Mouse (Mus musculus) heart, embryonic 14.5 days (tissue): ENCODE data around the gene 2210017I01Rik. TPM values are rescaled to one million over a fixed set of nuclear protein-coding genes. Genes with fewer than 3 reads are reported as not detected.

Source experiments
- ATAC-seq: fragments of 200-750 bp; cut with Nextera tagmentation; 2 replicates; pipeline ENCODE4 v1.8.0; 2017; ENCODE audit warnings: low read depth, moderate TSS enrichment; ENCODE audit not compliant: insufficient number of reproducible peaks, insufficient read depth, low FRiP score
- H3K27ac ChIP-seq, 2 experiments: fragments of 200-500 bp in 1 of 2; fragments of 300-500 bp in 1 of 2; sonication (generic) in 1 of 2; replicated peaks in 1 of 2; 2 replicates each; pipeline ENCODE4 v1.5.1; 2012 to 2014; ENCODE audit warnings: low read depth in 2 of 2, low read length in 2 of 2, control low read depth in 1 of 2, mild to moderate bottlenecking in 1 of 2, mixed read lengths in 1 of 2; ENCODE audit not compliant: control insufficient read depth in 1 of 2, insufficient read depth in 1 of 2
- H3K27me3 ChIP-seq: fragments of 300-500 bp; sonication (generic); 2 replicates; pipeline ENCODE4 v1.6.1; 2014; ENCODE audit warnings: mild to moderate bottlenecking, low read length, control low read depth; ENCODE audit not compliant: control insufficient read depth, insufficient read depth
- H3K36me3 ChIP-seq: fragments of 300-500 bp; sonication (generic); 2 replicates; pipeline ENCODE4 v1.6.1; 2014; ENCODE audit warnings: mild to moderate bottlenecking, control low read depth, low read length, mixed read lengths; ENCODE audit not compliant: control insufficient read depth, insufficient read depth
- H3K4me1 ChIP-seq, 2 experiments: fragments of 200-500 bp in 1 of 2; fragments of 300-500 bp in 1 of 2; sonication (generic) in 1 of 2; 2 replicates each; pipeline ENCODE4 v1.6.1; 2012 to 2014; ENCODE audit warnings: low read length in 2 of 2, control low read depth in 1 of 2, mixed read lengths in 1 of 2; ENCODE audit not compliant: control insufficient read depth in 2 of 2, insufficient read depth in 2 of 2
- H3K4me2 ChIP-seq: fragments of 300-500 bp; sonication (generic); 2 replicates; pipeline ENCODE4 v1.6.1; 2014; ENCODE audit warnings: mild to moderate bottlenecking, low read length
- H3K4me3 ChIP-seq, 2 experiments: fragments of 200-500 bp in 1 of 2; fragments of 300-500 bp in 1 of 2; sonication (generic) in 1 of 2; 2 replicates each; pipeline ENCODE4 v1.5.1; 2012 to 2014; ENCODE audit warnings: low read length in 2 of 2, mild to moderate bottlenecking in 2 of 2, control low read depth in 1 of 2, low read depth in 1 of 2, moderate library complexity in 1 of 2; ENCODE audit not compliant: control insufficient read depth in 1 of 2, insufficient read depth in 1 of 2
- H3K9ac ChIP-seq: fragments of 300-500 bp; sonication (generic); 2 replicates; pipeline ENCODE4 v1.6.1; 2014; ENCODE audit warnings: mild to moderate bottlenecking, low read length
- H3K9me3 ChIP-seq: fragments of 300-500 bp; sonication (generic); 2 replicates; pipeline ENCODE4 v1.6.1; 2016; ENCODE audit warnings: low read length, control low read depth; ENCODE audit not compliant: control insufficient read depth
- WGBS: fragments of 180-500 bp; shearing (Covaris S2); extraction: QIAGEN DNeasy Blood & Tissue Kit; methylation state at CpG from one replicate; pipeline ENCODE4 v1.1.7; 2014; 5-methylcytosine and 5-hydroxymethylcytosine counted together
- polyA plus RNA-seq: library from polyadenylated mRNA; unstranded; fragments of >200 nt; fragmentation: Nextera tagmentation; extraction: Ambion mirVana; gene quantifications from 2 replicates; pipeline ENCODE4 v1.2.1, GENCODE M21; 2014

Gene 2210017I01Rik
- not detected in 2 replicates for polyA plus RNA-seq

DNA sequence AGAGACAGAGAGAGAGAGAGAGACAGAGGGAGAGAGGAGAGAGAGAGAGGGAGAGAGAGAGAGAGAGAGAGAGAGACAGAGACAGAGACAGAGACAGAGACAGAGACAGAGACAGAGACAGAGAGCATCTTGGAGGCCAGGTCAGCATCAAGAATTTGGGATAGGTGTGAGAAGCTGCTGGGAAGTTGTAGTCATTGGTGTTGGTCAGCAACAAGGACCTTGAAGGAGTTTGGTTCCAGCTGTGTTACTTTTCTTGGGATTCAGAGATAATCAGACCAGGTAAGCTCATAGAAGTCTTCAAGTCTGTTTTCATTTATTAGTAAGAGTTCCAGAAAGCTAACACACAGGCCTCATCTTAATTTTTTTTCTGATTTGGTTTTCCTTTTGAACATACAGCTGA is at the start of gene 2210017I01Rik:
Gene 2210017I01Rik, minus strand, starts transcription at position 101 of the 400 bp plus-strand sequence.
- Histone ChIP-seq H3K36me3 (no peaks in the 10 kb centered on the region), H3K4me3 (no peak within 1 kb of the TSS), H3K27me3 (no peaks in the 10 kb centered on the region), H3K4me2 (no peak within 1 kb of the TSS), H3K9ac (no peak within 1 kb of the TSS), H3K27ac (no peak within 1 kb of the TSS), H3K4me1 (no peaks in the 10 kb centered on the region), H3K9me3 (no peaks in the 10 kb centered on the region)
- ATAC-seq = no peak

DNA sequence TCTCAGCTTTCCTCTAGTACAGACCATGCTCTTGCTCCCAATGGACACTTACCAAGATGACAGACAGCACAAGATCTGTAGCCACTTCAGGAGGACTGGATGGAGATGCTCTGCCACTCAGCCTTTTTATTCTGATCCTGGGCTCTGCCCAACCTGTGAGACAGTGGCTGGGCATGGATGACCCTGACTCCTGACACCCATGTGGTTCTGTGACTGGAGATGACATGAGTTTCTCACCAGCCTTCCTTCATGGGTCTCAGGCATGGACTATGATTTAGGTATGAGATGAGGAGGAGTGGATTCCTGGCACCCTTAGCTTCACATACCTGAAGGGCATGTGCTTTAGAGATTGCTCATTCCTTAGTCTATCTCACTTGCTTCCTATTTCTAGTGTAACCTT is 49.5 kb upstream of the 2210017I01Rik start, which contains the start of gene Lce1b:
Gene Lce1b, minus strand, starts transcription at position 101 of the 400 bp plus-strand sequence.
- no peak for ATAC-seq
- H3K9me3 ChIP-seq = no peaks in the 10 kb centered on the region
- H3K27ac ChIP-seq = no peak within 1 kb of the TSS
- no peak within 1 kb of the TSS for H3K9ac ChIP-seq
- H3K36me3 ChIP-seq = no peaks in the 10 kb centered on the region
- no peak within 1 kb of the TSS for H3K4me3 ChIP-seq
- H3K4me1 ChIP-seq = no peaks in the 10 kb centered on the region
- no peak within 1 kb of the TSS for H3K4me2 ChIP-seq
- no peaks in the 10 kb centered on the region for H3K27me3 ChIP-seq

DNA sequence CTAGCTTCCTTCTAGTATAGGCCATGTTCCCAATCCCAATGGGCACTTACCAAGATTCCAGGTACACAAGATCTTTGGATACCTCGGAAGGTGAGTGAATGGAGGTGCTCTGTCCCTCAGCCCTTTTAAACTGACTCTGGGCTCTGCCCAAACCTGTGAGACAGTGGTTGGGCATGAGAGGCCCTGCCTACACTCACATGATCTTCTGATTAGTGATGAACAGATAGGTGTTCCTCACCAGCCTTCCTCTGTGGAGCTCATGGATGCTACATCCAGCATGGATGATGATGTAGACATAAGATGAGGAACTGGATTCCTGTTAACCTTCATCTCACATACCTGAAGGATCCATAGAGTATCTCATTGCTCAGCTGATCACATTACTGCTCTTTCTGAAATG is 40.9 kb upstream of the 2210017I01Rik start, which contains the start of gene Lce1a1:
Gene Lce1a1, minus strand, starts transcription at position 101 of the 400 bp plus-strand sequence.
- Histone ChIP-seq H3K27me3 (no peaks in the 10 kb centered on the region), H3K36me3 (no peaks in the 10 kb centered on the region), H3K4me3 (no peak within 1 kb of the TSS), H3K27ac (no peak within 1 kb of the TSS), H3K4me2 (no peak within 1 kb of the TSS), H3K9me3 (no peaks in the 10 kb centered on the region), H3K4me1 (no peaks in the 10 kb centered on the region), H3K9ac (no peak within 1 kb of the TSS)
- WGBS = 62% methylated on average over 1 of the region's 1 CpGs
- ATAC-seq = no peak

DNA sequence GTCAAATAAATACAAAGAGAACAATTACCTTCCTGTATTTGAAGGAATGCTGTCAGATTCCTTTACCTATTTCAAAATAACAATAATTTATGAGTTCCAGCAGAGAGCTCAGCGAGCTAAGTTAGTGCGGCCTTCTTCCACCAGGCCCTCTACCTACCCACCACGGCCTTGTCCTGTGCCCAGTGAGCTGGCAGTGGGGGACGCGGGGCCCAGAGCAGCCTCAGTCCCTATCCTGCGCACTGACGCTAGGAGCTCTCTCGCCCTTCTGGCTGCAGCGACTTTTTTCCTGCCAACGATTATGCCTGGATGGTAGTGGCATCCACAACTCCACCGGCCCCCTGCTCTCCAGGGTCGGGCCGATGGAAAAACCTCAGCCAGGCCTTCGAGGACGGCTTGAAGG is 32.6 kb upstream of the 2210017I01Rik start:
- Histone ChIP-seq H3K36me3 (no peaks in the 10 kb centered on the region), H3K4me1 (no peaks in the 10 kb centered on the region), H3K9me3 (no peaks in the 10 kb centered on the region), H3K27me3 (no peaks in the 10 kb centered on the region), H3K27ac (no peak overlapping the region), H3K4me3 (no peak overlapping the region), H3K9ac (no peak overlapping the region), H3K4me2 (no peak overlapping the region)
- no peak for ATAC-seq
- WGBS = 89% methylated on average over 15 of the region's 15 CpGs

DNA sequence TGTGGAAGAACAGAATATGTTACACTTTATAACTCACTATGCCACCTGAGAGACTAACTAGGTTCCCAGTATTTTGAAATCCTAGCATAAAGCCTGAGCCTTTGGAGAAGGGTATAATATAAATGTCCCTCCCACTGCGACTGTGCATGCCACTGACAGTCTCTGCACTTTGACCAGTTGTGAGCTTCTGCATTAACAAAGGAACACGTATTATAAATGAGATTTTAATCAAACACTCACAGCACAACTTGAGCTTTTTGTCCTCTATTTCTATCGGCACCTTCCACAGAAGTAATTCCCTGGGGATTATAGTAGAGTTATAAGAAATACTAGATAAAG is 31.3 kb upstream of the 2210017I01Rik start:
- H3K27ac ChIP-seq = no peak overlapping the region
- no peaks in the 10 kb centered on the region for H3K9me3 ChIP-seq
- H3K4me3 ChIP-seq = no peak overlapping the region
- no peak for ATAC-seq
- no peaks in the 10 kb centered on the region for H3K36me3 ChIP-seq
- no peak overlapping the region for H3K4me2 ChIP-seq
- no peaks in the 10 kb centered on the region for H3K27me3 ChIP-seq
- no peaks in the 10 kb centered on the region for H3K4me1 ChIP-seq
- no peak overlapping the region for H3K9ac ChIP-seq
- WGBS = 69% methylated on average over 3 of the region's 3 CpGs

DNA sequence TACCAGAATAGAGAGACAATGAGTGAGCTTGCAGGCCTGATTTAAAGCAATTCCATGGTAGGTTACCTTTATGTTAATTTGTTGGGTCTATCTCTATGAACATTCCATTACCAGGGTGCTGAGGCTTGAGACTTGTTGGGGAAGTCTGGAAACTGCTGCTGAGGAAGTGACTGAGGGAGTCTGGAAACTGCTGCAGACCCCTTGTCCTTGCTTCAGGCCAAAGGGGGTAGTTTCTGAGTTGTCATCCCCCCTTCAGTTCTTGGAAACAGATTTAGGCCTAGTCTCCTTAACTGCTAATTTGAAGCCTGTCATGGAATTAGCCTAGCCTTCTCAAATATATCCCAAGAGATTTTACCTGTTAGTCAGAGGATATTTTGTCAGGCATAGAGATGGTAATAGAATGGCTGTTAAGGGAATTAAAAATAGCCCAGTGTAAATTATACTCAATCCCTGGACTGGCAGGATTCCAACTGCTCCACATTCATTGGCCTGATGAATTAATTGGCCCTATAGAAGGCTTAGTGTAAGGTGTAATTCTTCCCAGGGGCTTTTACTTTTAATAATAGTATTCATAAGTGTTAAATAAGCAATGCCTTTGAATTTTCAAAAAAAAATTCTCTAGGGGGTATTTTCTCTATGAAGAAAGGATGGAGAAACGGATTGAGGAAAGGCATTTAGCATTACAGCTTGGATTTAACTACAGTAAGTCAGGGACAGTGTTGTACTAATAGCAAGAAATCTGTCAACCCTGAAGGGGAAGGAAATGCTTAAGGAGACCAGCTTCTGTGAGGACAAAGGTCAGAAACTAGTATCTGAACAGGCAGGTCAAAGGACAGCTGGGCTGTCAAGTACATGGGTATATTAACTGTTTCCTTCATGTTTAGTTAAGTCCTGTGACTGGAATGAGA is 30.7 kb upstream of the 2210017I01Rik start:
- H3K4me2 ChIP-seq = no peak overlapping the region
- no peak overlapping the region for H3K27ac ChIP-seq
- no peaks in the 10 kb centered on the region for H3K36me3 ChIP-seq
- no peak overlapping the region for H3K9ac ChIP-seq
- no peaks in the 10 kb centered on the region for H3K9me3 ChIP-seq
- ATAC-seq = no peak
- no peaks in the 10 kb centered on the region for H3K27me3 ChIP-seq
- 57% methylated on average over 1 of the region's 1 CpGs for WGBS
- no peaks in the 10 kb centered on the region for H3K4me1 ChIP-seq
- no peak overlapping the region for H3K4me3 ChIP-seq

DNA sequence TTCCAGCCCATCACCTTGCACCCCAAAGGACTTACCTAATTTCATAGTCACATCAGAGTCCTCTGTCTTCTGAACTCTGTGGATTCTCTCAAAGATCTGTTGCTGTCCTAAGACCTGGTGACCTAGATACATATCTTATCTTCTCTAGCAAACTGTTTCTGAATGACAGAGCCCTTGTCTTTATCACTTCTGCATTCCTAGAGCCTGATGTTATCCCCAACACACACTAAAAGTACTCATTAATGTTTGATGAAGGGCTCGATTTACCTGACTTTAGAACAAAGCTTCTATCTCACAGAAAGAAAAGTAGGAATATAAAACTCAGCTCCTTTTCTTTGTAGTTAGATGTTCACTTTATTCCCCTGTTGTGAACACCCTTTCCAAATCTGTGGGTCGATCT is 14.3 kb upstream of the 2210017I01Rik start, which contains the start of gene Lce6a:
Gene Lce6a, minus strand, starts transcription at position 101 of the 400 bp plus-strand sequence.
- no peak within 1 kb of the TSS for H3K9ac ChIP-seq
- no peak within 1 kb of the TSS for H3K4me2 ChIP-seq
- no peak for ATAC-seq
- H3K36me3 ChIP-seq = no peaks in the 10 kb centered on the region
- H3K9me3 ChIP-seq = no peaks in the 10 kb centered on the region
- H3K27ac ChIP-seq = no peak within 1 kb of the TSS
- WGBS = 60% methylated on average over 2 of the region's 2 CpGs
- no peaks in the 10 kb centered on the region for H3K27me3 ChIP-seq
- no peak within 1 kb of the TSS for H3K4me3 ChIP-seq
- no peaks in the 10 kb centered on the region for H3K4me1 ChIP-seq
